Mouse (Mus musculus) E14TG2a.4 (cell line): Measurements from ENCODE around the gene Efna5.

Source experiments
- CTCF ChIP-seq: conservative IDR thresholded peaks from 2 replicates; pipeline ENCODE4 v1.5.1; 2014; ENCODE audit warnings: low read length
- POU5F1 ChIP-seq: IDR thresholded peaks from 2 replicates; pipeline ENCODE4 v1.6.1; 2014; ENCODE audit warnings: low read length, borderline replicate concordance

DNA sequence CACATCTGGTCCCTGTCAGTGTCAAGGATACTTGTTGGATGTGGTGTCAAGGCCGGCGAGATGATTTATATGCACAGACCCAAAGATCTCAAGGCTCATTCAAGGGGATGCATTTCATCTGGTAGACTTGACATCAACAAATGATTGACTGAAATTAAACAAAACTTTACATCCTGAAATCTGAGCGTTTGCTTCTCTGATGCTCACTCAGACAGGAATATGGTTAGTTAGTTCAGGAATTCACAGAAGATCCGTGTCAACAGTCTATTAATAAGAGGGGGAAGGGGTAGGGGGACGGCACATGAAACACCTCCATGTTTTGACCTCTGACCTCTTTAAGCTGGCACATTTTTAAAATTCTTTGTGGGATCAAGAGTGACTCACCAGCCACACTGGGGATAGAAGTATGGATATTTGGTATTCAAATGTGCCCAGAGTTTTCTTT lies 205.3 kb downstream of the Efna5 start:
- TF ChIP-seq CTCF (no peak), POU5F1 (no peak)
